Mouse (Mus musculus) neutrophil, adult 83 days (primary cell): ENCODE measurements around the gene Nr1h5. TPM values are rescaled to one million over a fixed set of nuclear protein-coding genes. Genes with fewer than 3 reads are reported as not detected.

ENCODE experiments used
- total RNA-seq, 2 experiments: library from RNA; stranded (reverse); gene quantifications; one replicate each; pipeline ENCODE4 v1.2.4; 2023

Gene Nr1h5
- not detected for total RNA-seq

GRCm38 (mm10) chr3:102964033-102964432 lies at the start of gene Nr1h5:
Gene Nr1h5 (minus strand): TSS chr3:102964133.

GRCm38 (mm10) chr3:102995605-102996321 lies 31.8 kb upstream of the Nr1h5 start, which contains the start of gene Sike1:
Gene Sike1 (plus strand): TSS chr3:102995708.

GRCm38 (mm10) chr3:102935451-102936354 lies 28.2 kb downstream of the Nr1h5 start, which contains the start of gene Sycp1:
Gene Sycp1 (minus strand): TSS chr3:102936100.

Other genes starting within 250 kb of the Nr1h5 start
- 10 to 100 TPM; 23.6 to 27.0 TPM for gene Tspan2, start 229.6 kb downstream of the Nr1h5 start, total RNA-seq
- gene Tshb, start 181.4 kb downstream of the Nr1h5 start, total RNA-seq: not detected
- gene Sycp1, start 28.0 kb downstream of the Nr1h5 start, total RNA-seq: not detected
- gene Sike1, start 31.6 kb upstream of the Nr1h5 start, total RNA-seq: 10 to 100 TPM; 47.7 to 59.3 TPM
- gene Csde1, start 56.3 kb upstream of the Nr1h5 start, total RNA-seq: 100 to 1,000 TPM; 183 to 214 TPM
- 10 to 100 TPM; 76.4 to 84.2 TPM for gene Nras, start 94.2 kb upstream of the Nr1h5 start, total RNA-seq
- not detected for gene Ampd1, start 109.9 kb upstream of the Nr1h5 start, total RNA-seq
- 1 to 10 TPM; 1.9 to 2.2 TPM for gene Dennd2c, start 138.5 kb upstream of the Nr1h5 start, total RNA-seq
- 10 to 100 TPM; 38.5 to 43.3 TPM for gene Bcas2, start 207.5 kb upstream of the Nr1h5 start, total RNA-seq